Mouse (Mus musculus) common myeloid progenitor, adult 5-6 weeks (primary cell): Measurements from ENCODE around the gene Tma16. TPM values are rescaled to one million over a fixed set of nuclear protein-coding genes. Genes with fewer than 3 reads are reported as not detected.

Experiments used
- ATAC-seq: replicated peaks from 2 replicates; pipeline ENCODE4 v1.8.0; 2016; ENCODE audit warnings: low read depth, mild to moderate bottlenecking, moderate TSS enrichment, inconsistent platforms; ENCODE audit not compliant: poor library complexity, severe bottlenecking
- total RNA-seq: library from RNA; stranded (forward); fragments of 200-1000, 187-1606 nt; gene quantifications from 2 replicates; pipeline ENCODE4 v1.2.3, GENCODE M21; 2017

The Tma16 gene
- total RNA-seq, 1 experiment from 2014 or later, result 44.7 TPM

DNA sequence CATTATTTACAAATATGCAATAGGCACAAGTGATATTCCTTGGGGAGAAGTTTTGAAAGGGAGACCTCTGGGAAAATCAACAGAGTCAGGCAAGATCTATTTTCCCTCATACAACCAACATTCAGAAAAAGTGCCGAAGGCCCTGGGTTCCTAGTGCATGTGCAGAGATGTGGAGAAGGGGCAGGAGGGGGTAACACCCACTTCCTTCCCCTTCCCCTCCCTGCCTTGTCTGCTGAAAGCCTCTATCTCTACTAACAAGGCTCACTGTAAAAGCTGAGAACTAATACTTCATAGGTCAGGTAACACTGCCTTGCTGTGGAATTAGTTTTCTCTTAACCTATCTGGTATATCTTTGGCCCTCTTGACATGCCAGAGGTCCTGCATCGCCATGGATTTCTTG is 55.7 kb downstream of the Tma16 start:
- peak; percentile 86 for ATAC-seq

Other genes with a start within 250 kb of the Tma16 start
- not detected in 2 replicates for gene Tktl2, start 25.2 kb upstream of the Tma16 start, total RNA-seq
- not detected in 2 replicates for gene Npy5r, start 201.6 kb upstream of the Tma16 start, total RNA-seq
- gene Npy1r, start 210.7 kb upstream of the Tma16 start, total RNA-seq, result not detected in 2 replicates